Mouse (Mus musculus): ENCODE measurements around the gene Foxo3.

The Foxo3 gene

DNA sequence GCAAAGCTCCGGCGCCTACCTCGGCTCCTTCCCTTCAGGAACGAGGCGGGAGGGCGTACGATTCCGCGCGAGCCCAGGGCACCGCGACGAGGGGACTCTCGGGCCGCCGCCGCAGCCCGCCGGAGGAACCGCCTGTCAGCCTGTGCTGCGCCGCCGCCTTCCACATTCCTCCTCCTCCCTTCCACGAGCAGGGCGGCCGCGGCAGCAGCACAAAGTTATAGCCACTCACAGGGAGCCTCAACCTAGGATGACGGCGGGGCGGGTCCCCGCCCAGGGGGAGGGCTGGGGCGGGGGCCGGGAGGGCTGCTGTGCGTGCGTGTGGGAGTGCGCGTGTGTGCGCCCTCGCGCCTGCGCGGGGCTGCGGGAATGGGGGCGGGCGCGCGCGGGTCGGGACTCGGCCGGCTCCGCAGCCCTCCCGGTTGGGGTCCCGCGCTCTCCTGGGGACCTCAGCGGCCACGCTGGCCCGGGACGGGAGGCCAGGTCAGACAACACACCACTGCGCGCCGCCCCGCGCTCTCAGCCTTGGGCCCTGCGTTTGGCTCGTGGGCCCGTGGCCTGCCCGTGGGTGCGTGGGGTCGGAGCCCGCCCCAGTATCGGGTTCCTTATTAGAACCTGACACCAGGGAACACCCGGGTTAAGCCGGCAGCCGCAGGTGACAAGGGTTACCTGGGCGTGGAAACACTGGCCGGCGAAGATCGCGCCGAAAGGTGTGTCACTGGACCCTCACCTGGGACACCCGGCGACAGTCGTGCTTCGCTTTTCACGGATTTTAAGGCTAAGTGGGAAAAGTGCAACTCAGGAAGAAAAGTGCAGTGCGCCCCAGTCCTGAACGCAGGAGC lies at the start of gene Foxo3:
Gene Foxo3 (minus strand): TSS at position 249 of the 839 bp plus-strand sequence.
- peak; percentile 88 for DNase-seq

DNA sequence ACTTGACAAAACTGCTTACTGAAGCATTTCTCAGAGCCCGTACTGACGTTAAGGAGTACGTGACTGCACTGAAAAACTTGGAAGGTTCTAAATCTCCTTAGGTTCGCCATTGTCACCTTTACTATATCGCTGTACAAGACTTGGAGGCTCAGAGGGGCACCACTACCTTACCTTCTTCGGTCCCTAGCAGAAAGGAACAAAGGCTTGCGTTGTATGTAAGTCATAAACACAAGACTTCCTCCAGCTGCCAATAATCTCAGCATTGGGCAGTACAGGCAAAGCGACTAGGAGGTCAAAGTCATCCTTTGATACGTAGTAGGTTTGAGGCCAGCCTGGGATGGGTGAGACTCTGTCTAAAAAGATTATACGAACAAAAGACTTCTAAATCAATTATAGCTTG lies 48.8 kb upstream of the Foxo3 start:
- DNase-seq: no peak

DNA sequence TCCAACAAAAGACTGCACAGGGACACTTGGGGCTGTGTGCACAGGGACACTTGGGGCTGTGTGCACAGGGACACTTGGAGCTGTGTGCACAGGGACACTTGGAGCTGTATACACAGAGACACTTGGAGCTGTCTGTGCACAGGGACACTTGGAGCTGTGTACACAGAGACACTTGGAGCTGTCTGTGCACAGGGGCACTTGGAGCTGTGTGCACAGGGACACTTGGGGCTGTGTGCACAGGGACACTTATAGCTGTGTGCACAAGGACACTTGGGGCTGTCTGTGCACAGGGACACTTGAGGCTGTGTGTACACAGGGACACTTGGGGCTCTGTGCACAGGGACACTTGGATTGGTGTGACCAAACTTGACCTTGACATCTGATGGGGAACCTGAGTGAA lies 47.4 kb upstream of the Foxo3 start:
- no peak for DNase-seq

DNA sequence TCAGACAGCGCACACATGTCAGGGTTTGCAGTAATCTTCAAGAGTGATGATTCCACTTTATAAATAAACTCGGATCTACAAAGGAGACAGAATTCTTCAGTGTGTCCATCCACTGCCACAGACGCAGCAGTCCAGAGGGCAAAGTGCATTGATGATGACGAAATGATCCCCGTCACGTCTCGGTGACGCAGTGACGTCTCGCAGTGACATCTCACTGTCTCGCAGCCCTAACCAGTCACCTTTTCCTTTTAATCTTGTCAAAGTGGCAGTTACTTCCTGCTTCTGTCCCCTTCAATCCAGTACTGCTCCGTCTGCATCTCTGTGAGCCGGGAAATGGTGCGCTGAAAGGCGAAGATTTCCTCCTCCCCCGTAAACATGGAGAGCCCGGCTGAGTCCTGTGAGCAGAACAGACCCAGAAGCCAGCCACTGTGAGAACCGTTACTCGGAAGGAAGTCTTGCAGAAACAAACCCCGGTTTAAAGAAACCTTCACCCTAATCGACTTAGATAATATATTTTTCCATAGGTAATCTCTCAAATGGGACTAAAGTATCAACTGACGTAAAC lies 36.7 kb upstream of the Foxo3 start:
- DNase-seq: no peak

DNA sequence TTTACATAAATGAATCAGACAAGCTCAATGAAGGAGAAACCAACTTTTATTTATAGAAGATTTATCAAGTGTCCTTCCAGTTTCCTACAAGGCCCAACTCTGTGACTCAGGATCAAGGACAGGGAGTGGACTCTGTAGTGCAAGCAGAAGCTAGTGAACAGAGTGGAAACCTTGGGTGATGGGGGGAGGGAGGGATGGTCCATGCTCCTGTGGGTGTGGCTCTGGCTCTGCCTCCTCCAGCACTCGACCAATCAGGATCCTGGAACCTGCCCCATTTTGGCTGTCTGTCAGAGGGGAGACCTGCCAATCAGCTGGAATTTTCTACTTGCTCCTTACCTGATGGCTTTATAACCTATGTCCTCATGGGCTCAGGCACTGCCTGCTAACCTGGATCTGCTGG lies 36.0 kb upstream of the Foxo3 start:
- DNase-seq: no peak

DNA sequence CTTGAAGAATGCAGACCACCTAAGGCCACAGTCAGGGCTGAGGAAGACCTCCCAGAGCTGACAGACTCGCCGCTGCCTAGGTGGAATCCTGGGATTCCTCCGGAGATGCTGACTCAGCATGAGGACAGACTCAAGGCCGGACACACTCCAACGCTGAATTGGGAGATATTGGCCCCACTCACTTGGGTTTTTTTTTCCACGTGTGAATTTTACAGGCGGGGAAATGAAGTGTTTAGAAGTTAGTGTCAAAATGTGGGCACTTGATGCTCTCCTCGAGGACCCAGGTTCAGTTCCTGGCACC lies 32.1 kb upstream of the Foxo3 start:
- DNase-seq: no peak

DNA sequence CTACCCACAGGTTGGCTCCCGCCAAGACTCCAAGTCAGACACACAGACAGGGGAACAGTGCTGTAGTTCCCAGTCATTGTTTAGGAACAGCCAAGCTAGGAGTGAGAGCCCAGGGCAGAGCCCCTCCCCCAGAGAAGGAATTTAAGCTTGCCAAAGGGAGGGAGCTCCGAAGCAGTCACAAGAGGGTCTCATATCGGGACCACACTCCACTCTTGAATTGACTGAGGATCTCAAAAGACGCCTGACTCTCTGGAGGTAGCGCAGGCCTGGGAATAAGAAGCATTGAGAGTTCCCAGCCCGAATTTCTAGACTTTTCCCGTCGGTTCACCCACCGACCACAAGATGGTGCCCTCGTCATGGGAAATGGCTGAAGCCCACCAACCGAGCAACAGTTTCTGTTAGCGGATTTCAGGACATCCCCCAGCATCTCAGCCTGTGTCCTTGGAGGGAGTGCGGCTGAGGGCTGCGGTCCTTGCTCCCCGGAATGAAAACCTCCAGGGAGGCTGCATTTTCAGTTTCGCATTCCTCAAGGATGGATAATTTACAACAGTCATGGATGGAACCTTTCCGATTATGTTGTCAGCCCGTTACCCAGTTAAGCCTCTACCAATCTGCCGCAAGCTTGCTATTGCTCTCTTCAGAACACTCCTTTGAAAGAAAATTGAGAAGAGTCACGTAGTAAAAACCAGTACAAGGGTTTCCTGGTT lies 31.6 kb upstream of the Foxo3 start:
- peak; percentile 28 for DNase-seq

DNA sequence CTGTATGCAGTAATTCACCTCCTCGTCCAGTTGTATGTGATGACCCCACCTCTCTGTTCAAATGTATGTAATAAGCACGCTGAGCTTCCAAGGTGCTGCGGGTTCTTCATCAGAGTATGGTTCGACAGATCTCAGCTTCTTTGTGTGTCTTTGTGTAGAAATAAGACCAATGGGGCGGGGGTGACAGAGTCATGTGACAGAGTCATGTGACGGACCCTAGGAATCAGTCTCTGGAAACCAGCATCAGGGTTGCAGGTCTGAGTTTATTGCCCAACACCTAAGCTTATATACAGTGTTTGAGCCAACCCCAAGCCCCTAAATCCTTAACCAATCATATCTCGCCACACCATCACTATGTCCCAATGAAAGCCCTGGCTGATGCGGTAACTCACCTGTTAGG lies 29.9 kb upstream of the Foxo3 start:
- no peak for DNase-seq

DNA sequence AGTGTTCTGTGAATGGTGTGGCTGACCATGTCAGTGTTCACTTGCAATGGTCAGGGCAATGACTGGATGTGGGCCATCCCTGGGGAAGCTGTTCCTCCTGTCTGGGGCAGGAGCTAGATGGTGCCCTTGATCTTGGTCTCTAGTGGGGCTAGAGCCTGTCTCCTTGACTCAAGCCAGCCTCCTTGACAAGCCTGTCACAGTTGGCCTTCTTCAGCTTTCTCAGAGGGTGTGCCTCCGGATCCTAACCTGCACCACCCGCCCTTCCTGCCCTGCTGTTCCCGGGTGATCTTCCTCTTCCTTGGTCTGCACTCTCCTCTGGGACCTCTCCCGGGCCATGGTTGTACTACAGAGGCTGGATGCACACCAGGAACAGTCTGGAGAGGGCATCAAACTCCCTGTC lies 24.2 kb upstream of the Foxo3 start:
- DNase-seq: no peak

DNA sequence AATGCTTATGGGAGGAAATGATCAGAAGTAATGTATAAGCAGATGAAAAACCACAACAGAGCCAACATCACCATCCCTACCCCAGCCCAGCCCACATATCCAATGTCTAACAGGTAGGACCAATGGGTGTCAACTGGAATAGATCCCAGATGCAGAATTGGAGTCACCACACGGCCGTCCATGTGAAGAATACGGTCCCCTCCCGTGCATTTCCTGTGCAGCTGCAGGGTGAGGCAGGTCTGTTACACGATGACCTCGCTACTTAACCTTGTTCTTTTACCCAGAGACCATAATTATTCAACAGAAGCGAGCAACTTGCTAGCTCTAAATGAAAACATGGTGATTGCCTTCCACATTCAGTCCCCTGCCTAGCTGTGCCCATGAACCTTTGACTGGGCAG lies 23.4 kb upstream of the Foxo3 start:
- peak; percentile 41 for DNase-seq

DNA sequence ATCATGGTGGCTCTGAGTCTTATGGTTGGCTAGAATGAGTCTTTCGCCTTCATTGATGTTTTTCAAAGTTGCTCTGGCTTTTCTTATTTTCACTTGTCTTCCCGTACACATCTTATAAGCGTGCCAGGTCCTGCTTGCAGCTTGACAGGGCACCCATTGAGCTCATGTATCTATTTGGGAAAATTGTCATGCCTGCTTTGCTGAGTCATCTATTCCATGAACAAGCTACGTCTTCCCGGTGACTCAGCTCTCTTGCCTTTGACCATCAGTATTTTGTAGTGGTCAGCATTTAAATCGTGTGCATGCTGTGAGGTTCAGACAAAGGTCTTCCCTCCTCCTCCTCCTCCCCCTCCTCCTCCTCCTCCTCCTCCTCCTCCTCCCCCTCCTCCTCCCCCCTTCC lies 22.9 kb upstream of the Foxo3 start:
- no peak for DNase-seq

DNA sequence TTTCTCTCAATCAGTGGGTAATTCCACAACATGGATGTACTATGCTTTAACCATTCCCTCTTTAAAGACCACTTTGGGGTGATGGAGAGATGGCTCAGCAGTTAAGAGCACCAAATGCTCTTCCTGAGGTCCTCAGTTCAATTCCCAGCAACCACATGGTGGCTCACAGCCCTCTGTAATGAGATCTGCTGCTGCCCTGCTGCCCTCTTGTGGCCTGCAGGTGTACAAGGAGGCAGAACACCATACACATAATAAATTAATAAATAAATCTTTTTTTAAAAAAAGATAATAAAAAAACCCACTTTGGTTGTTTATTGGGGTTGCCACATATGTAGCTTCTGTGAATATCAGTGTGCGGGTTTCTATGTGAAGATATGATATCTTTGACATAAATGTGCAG lies 21.4 kb upstream of the Foxo3 start:
- DNase-seq: no peak

DNA sequence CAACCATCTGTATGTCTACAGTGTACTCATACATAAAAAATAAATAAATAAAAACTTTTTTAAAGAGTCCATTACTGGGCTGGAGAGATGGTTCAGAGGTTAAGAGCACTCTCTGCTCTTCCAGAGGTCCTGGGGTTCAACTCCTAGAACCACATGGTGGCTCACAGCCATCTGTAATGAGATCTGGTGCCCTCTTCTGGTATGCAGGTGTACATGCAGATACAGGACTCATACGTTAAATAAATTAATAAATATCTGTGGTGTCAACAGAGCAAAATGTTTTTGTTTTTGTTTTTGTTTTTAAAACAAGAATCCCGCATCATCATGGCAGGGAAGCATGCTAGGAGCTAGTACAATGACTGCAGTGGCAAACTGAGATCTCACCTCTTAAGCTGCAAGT lies 20.6 kb upstream of the Foxo3 start:
- no peak for DNase-seq

DNA sequence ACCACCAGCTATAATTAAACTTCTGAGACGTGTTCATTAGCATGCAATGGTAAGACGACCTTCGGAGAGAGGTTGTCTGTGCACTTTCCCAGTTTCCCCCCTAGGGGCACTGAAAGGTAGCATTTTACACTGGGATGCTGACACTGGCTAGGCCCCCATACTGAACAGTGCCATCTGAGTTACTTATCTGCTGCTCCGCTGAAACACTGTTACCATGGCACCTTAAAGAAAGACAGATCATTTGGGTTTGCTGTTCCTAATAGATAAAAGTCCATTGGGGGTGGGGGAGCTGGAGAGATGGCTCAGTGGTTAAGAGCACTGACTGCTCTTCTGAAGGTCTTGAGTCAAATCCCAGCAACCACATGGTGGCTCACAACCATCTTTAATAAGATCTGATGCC lies 20.0 kb upstream of the Foxo3 start:
- no peak for DNase-seq

DNA sequence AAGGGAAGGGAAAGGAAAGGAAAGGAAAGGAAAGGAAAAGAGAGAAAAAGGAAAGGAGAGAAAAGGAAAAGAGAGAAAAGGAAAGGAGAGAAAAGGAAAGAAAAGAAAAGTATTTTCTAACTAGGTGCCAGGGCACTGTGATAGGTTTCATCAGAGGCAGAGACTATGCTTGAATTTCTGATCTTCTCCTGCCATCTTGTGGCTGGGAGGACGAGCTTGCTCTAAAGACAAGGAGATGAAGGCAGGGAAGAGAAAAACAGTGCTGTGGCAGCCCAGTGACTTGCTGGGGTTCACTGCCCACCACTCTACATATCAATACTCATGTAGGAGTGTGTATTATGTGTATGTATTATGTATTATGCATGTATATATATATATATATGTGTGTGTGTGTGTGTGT lies 18.5 kb upstream of the Foxo3 start:
- DNase-seq: no peak

DNA sequence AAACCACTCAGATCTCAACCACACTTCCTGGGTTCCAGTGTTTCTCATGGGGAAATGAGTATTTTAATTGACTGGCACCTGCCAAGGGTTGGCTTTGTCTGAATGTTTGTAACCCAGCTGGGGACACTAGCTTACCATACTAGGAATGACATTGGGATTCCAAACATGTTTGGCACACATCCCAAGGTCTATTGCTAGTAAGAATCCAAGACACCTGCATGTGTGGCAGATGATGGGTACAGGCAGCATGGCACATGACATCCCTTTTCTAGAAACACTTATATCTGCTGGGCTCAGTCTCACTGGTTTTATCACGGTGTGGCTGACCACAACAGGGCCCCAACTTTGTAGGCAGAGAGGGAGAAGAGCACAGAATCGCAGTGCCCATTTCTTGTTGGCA lies 17.8 kb upstream of the Foxo3 start:
- peak; percentile 24 for DNase-seq

DNA sequence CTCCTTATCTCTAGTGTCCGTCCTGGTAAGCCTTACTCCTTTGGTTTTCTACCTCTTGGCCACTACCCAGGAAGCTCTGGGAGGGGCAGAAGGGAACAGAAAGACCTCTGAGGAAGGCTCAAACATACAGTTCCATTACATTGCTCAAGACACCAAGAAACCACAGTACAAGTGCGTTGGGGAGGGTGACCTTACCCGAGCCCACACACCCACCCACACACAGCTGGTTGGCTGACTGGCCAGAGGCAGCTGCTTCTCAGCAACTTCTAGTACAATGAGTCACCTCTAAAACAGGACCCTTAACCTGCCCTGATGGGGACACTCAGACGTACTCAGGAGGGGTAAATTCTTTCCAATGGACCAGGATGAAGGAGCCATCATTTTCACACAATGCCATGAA lies 17.3 kb upstream of the Foxo3 start:
- no peak for DNase-seq

DNA sequence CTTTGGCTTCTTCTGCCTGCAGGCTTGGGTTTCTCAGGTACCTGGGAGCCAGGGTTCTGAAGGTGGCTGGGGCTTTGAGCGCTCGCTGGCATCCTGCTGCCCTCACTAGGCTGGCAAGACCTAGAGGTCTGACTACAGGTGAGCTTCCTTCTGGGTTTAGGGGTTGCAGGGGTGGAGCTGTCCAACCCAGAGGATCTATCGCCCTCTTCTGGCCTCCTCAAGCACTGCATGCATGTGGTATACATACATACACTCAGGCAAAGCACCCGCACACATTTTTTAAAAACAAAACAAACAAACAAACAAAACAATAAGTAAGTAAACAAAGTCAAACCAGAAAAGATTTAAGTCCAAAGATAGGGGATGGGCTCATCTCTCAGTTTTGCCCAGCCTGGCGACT lies 14.8 kb upstream of the Foxo3 start:
- peak; percentile 48 for DNase-seq

DNA sequence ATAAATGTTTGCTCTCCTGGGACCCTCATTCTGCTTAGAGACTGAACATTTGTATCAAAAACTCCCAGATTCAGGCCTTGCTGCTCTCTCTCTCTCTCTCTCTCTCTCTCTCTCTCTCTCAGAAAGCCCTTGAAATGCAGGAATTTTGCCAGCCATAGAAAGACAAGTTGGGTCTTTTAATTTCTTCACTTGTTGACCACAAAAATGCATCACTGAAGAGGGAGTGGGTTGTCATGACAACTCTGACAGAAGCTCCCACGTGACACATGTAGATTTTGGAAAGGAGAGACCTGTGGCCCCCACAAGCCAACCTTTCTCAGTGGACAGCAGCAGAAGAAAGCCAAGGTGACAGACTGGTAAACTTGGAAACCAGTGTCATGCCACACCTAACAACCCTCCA lies 11.1 kb upstream of the Foxo3 start:
- no peak for DNase-seq

DNA sequence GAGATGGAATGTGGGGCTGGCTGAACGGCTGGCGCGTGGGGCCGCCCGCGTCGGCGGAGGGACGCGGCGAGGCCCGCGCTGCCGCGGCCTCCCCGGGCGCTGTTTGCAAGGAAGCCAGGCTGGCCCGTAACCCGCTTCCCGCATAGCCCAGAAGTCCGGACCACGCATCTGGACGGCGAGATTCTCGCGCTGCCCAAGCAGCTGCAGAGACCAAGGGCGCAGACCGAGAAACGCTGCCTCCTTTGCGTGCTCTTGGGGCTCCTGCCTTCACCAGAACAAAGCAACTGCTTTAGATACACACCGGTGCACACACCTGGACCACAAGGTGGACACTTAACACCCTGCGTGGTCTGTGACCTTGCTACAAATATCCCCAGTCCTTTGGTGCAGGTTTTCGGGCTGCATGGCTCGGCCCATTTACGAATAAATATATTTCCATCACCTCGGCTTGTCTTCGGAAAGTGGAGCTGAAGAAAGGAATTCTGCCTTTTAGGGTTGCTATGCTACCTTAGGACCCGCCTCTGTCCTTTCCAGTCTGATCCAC lies 1.8 kb upstream of the Foxo3 start:
- DNase-seq: no peak

DNA sequence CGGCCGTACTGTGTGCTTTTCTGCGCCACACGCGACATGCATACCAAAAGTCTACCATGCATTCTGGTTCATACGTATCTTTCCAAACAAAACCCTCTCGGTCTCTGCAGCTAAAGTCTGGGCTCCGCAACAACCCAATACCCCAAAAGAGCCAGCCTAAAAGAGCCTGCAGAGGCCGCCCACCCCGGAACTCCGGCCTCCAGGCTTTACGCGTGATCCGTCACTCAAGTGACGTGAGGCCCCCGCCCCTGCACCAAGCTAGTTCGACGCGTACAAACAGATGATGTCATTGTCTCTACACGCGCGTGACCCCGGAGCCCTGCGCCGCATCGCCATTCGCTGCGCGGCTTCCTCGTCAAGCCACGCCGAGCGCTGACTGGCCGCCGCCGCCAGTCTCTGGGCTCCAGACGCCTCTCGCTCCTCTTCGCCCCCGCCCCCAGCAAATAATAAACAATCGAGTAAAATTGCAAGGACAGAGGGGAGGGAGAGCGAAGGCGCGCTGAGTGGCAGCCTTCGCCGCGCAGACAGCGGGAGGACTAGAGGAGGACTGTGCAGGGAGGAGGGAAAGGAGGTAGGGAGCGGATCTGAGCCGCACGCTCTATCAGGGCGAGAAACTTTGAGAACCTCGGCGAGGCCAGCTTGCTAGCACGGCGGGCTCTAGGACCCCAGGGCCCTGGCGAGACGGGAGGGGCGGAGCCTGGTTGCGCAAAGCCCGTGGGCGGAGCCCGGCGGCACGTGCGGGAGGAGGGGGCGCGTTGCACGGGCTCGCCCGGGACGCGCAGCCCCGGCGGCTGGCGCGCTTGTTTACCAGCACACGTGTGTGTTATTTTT lies 1.1 kb upstream of the Foxo3 start:
- DNase-seq: peak; percentile 99

DNA sequence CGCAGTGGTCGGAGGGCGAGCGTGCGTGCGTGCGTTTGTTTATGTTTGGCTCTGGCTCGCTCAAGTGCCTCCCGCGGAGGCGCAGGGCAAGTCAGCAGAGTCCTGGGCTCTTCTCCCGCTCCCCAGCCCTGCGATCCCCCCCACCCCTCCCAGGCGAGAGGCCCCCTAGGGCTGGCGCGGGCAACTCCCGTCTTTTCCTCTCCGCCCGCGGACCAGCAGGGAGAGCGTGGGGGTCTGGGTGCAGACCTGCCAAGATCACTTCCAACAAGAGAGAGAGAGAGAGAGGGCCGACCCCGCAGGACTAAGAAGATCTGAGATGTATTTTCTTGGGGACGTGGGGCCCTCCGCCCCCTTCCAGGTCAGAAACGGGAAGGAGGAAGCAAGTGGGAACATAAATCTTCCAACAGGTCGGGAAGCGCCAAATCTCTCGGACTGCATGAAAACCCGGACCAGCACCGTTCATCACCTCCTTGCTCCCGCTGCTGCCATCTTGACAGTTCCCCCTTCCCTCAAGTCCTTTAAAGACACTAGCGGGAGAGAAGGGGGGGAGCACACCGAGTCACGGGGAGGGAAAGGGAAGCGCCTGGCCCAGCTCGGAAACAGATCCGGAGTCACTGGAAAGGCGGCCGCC lies 569 bp downstream of the Foxo3 start:
- DNase-seq: no peak

DNA sequence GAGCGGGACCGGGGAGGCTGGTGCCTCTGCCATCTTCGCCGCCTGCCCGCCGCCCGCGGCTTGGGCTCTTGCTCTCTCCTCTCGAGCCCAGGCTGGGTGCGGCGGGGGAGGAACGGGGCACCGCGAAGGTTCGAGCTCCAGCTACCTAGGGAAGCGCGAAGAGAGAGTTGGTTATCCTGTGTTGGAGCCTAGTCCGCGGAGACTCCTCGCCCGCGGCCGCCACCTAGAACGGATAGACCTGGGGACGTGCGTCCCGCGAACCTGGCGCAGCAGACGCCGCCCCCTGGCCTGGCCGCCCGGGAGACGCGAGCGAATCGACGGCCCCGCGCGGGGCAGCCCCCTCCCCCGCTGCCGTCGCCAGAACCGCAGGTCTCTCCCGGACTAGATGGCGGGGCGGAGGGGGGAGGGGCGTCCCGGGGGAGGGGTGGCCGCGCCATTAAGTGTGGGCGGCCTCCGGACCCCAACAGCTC lies 1.1 kb downstream of the Foxo3 start:
- DNase-seq: peak; percentile 42
